Mouse (Mus musculus): ENCODE results near the gene Ttll12. TPM values are rescaled to one million over a fixed set of nuclear protein-coding genes. Genes with fewer than 3 reads are reported as not detected.
A peak's percentile ranks its signal among the peaks of the same experiment; 100 is the strongest.

Ttll12 gene
- polyA plus RNA-seq, 1 experiment: 16.1 TPM

GRCm38 (mm10) chr15:83567728-83568127 is 27.2 kb downstream of the Ttll12 start:
- WGBS: 58% methylated on average over 3 of the region's 3 CpGs
- Histone ChIP-seq H3K27me3 (ENCODE audit: control insufficient read depth, insufficient read depth, low read length) (no peaks in the 10 kb centered on the region), H3K4me1 (ENCODE audit: control insufficient read depth, insufficient read depth, low read length) (no peaks in the 10 kb centered on the region), H3K27ac (ENCODE audit: insufficient read depth, low read length) (no peak overlapping the region), H3K4me3 (replicated peaks; ENCODE audit: insufficient read depth, low read depth, low read length) (no peak overlapping the region)
- TF ChIP-seq POLR2A (IDR thresholded peaks at IDR 0.05; ENCODE audit: borderline replicate concordance, insufficient read depth, low read length) (no peak), CTCF (IDR thresholded peaks at IDR 0.05; ENCODE audit: borderline replicate concordance, insufficient read depth, low read depth, low read length) (no peak)
- DNase-seq: no peak

DNA sequence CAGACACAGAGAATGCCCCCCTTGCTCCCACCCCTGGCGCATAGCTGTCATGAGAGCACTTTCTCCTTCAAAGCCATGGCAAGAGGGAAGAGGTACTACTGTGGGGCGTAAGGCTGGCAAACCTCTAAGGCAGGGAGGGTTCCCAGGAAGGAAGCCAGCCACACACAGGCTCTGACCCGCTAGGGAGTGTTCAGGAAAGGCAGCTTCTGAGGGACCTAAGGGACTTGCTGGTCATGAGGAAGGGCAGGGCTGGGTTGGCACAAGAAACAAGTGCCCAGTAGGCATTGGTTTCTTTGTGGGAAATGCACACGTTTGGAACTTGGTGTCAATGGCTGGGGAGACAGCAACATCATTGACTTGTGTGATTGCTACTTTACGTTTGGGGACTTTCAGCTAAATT is 29.0 kb downstream of the Ttll12 start:
- H3K4me1 ChIP-seq (ENCODE audit: control insufficient read depth, insufficient read depth, low read length): no peaks in the 10 kb centered on the region
- WGBS: 68% methylated on average over 5 of the region's 5 CpGs
- no peak for TF ChIP-seq POLR2A (IDR thresholded peaks at IDR 0.05; ENCODE audit: borderline replicate concordance, insufficient read depth, low read length)
- no peak for TF ChIP-seq CTCF (IDR thresholded peaks at IDR 0.05; ENCODE audit: borderline replicate concordance, insufficient read depth, low read depth, low read length)
- no peak overlapping the region for H3K4me3 ChIP-seq (replicated peaks; ENCODE audit: insufficient read depth, low read depth, low read length)
- H3K27ac ChIP-seq (ENCODE audit: insufficient read depth, low read length): no peak overlapping the region
- DNase-seq: no peak
- H3K27me3 ChIP-seq (ENCODE audit: control insufficient read depth, insufficient read depth, low read length): no peaks in the 10 kb centered on the region

GRCm38 (mm10) chr15:83565434-83565833 is 29.5 kb downstream of the Ttll12 start:
- Histone ChIP-seq H3K4me3 (replicated peaks; ENCODE audit: insufficient read depth, low read depth, low read length) (no peak overlapping the region), H3K27me3 (ENCODE audit: control insufficient read depth, insufficient read depth, low read length) (no peaks in the 10 kb centered on the region), H3K27ac (ENCODE audit: insufficient read depth, low read length) (no peak overlapping the region), H3K4me1 (ENCODE audit: control insufficient read depth, insufficient read depth, low read length) (no peaks in the 10 kb centered on the region)
- WGBS: 87% methylated on average over 3 of the region's 3 CpGs
- no peak for TF ChIP-seq CTCF (IDR thresholded peaks at IDR 0.05; ENCODE audit: borderline replicate concordance, insufficient read depth, low read depth, low read length)
- TF ChIP-seq POLR2A (IDR thresholded peaks at IDR 0.05; ENCODE audit: borderline replicate concordance, insufficient read depth, low read length): no peak
- no peak for DNase-seq

- Histone ChIP-seq H3K27me3 (ENCODE audit: control insufficient read depth, insufficient read depth, low read length) (no peaks in the 10 kb centered on the region), H3K4me1 (ENCODE audit: control insufficient read depth, insufficient read depth, low read length) (no peaks in the 10 kb centered on the region), H3K4me3 (replicated peaks; ENCODE audit: insufficient read depth, low read depth, low read length) (peak overlapping the region; percentile 23), H3K27ac (ENCODE audit: insufficient read depth, low read length) (no peak overlapping the region)
- no peak for DNase-seq
- WGBS: 3% methylated on average over 27 of the region's 27 CpGs
- TF ChIP-seq CTCF (IDR thresholded peaks at IDR 0.05; ENCODE audit: borderline replicate concordance, insufficient read depth, low read depth, low read length) (no peak), POLR2A (IDR thresholded peaks at IDR 0.05; ENCODE audit: borderline replicate concordance, insufficient read depth, low read length) (no peak)
Observed at GRCm38 (mm10) chr15:83563857-83564651, 30.9 kb downstream of the Ttll12 start.

GRCm38 (mm10) chr15:83563327-83563856 is 31.6 kb downstream of the Ttll12 start, which contains the start of the genes Tspo and Mcat:
Gene Tspo, plus strand, starts transcription at chr15:83563592.
Gene Mcat, minus strand, starts transcription at chr15:83563787.
- Histone ChIP-seq H3K27me3 (ENCODE audit: control insufficient read depth, insufficient read depth, low read length) (no peaks in the 10 kb centered on the region), H3K27ac (ENCODE audit: insufficient read depth, low read length) (no peak within 1 kb of the TSS), H3K4me1 (ENCODE audit: control insufficient read depth, insufficient read depth, low read length) (no peaks in the 10 kb centered on the region), H3K4me3 (replicated peaks; ENCODE audit: insufficient read depth, low read depth, low read length) (peak within 1 kb of the TSS; percentile 23)
- WGBS: 3% methylated on average over 28 of the region's 28 CpGs
- DNase-seq: no peak
- TF ChIP-seq POLR2A (IDR thresholded peaks at IDR 0.05; ENCODE audit: borderline replicate concordance, insufficient read depth, low read length) (no peak), CTCF (IDR thresholded peaks at IDR 0.05; ENCODE audit: borderline replicate concordance, insufficient read depth, low read depth, low read length) (no peak)

- Histone ChIP-seq H3K27ac (ENCODE audit: insufficient read depth, low read length) (no peak overlapping the region), H3K4me3 (replicated peaks; ENCODE audit: insufficient read depth, low read depth, low read length) (no peak overlapping the region), H3K4me1 (ENCODE audit: control insufficient read depth, insufficient read depth, low read length) (no peaks in the 10 kb centered on the region), H3K27me3 (ENCODE audit: control insufficient read depth, insufficient read depth, low read length) (no peaks in the 10 kb centered on the region)
- no peak for TF ChIP-seq POLR2A (IDR thresholded peaks at IDR 0.05; ENCODE audit: borderline replicate concordance, insufficient read depth, low read length)
- no peak for TF ChIP-seq CTCF (IDR thresholded peaks at IDR 0.05; ENCODE audit: borderline replicate concordance, insufficient read depth, low read depth, low read length)
- DNase-seq: peak in 1 of 2 experiments; percentile 38
- WGBS: 36% methylated on average over 15 of the region's 15 CpGs
Observed at GRCm38 (mm10) chr15:83562626-83563270, 32.2 kb downstream of the Ttll12 start.

- Histone ChIP-seq H3K4me3 (replicated peaks; ENCODE audit: insufficient read depth, low read depth, low read length) (no peak overlapping the region), H3K27ac (ENCODE audit: insufficient read depth, low read length) (no peak overlapping the region), H3K4me1 (ENCODE audit: control insufficient read depth, insufficient read depth, low read length) (no peaks in the 10 kb centered on the region), H3K27me3 (ENCODE audit: control insufficient read depth, insufficient read depth, low read length) (no peaks in the 10 kb centered on the region)
- no peak for DNase-seq
- 50% methylated on average over 5 of the region's 5 CpGs for WGBS
- TF ChIP-seq CTCF (IDR thresholded peaks at IDR 0.05; ENCODE audit: borderline replicate concordance, insufficient read depth, low read depth, low read length) (no peak), POLR2A (IDR thresholded peaks at IDR 0.05; ENCODE audit: borderline replicate concordance, insufficient read depth, low read length) (no peak)
Observed at GRCm38 (mm10) chr15:83560941-83561477, 33.9 kb downstream of the Ttll12 start.

Data from cerebellum, adult 2 months (tissue).